Mouse (Mus musculus): ENCODE data around the gene Npc1l1. TPM values are rescaled to one million over a fixed set of nuclear protein-coding genes. Genes with fewer than 3 reads are reported as not detected.

Gene Npc1l1
- not detected in 2 replicates for polyA plus RNA-seq (2012; ENCODE audit: insufficient read depth, low replicate concordance)

- no peak for TF ChIP-seq FLI1 (IDR thresholded peaks at IDR 0.05; ENCODE audit: low read length)
- TF ChIP-seq GATA1 (IDR thresholded peaks at IDR 0.05; ENCODE audit: borderline replicate concordance, low read length) = no peak
- H3K4me1 ChIP-seq = peaks cover 5% of the 10 kb centered on the region
- no peaks in the 10 kb centered on the region for H3K36me3 ChIP-seq (replicated peaks; ENCODE audit: low read length)
- peaks cover 37% of the 10 kb centered on the region for H3K27me3 ChIP-seq (replicated peaks)
- no peak within 1 kb of the TSS for H3K4me3 ChIP-seq (replicated peaks)
- peaks cover 12% of the 10 kb centered on the region for H3K9me3 ChIP-seq
These were observed at the start of gene Npc1l1 for GRCm38 (mm10) chr11:6230012-6230411. Gene Npc1l1 (minus strand): TSS chr11:6230143.

- TF ChIP-seq GATA1 (IDR thresholded peaks at IDR 0.05; ENCODE audit: borderline replicate concordance, low read length) (no peak), FLI1 (IDR thresholded peaks at IDR 0.05; ENCODE audit: low read length) (no peak)
- Histone ChIP-seq H3K27me3 (replicated peaks) (no peaks in the 10 kb centered on the region), H3K36me3 (replicated peaks; ENCODE audit: low read length) (peaks cover 15% of the 10 kb centered on the region), H3K4me1 (peaks cover 29% of the 10 kb centered on the region), H3K9me3 (peaks cover 15% of the 10 kb centered on the region), H3K4me3 (replicated peaks) (no peak overlapping the region)
These were observed 46.5 kb upstream of the Npc1l1 start for GRCm38 (mm10) chr11:6276466-6276865.

GRCm38 (mm10) chr11:6275094-6275484 lies 45.1 kb upstream of the Npc1l1 start:
- no peak for TF ChIP-seq FLI1 (IDR thresholded peaks at IDR 0.05; ENCODE audit: low read length)
- TF ChIP-seq GATA1 (IDR thresholded peaks at IDR 0.05; ENCODE audit: borderline replicate concordance, low read length) = no peak
- peaks cover 26% of the 10 kb centered on the region for H3K36me3 ChIP-seq (replicated peaks; ENCODE audit: low read length)
- H3K9me3 ChIP-seq = peaks cover 5% of the 10 kb centered on the region
- H3K4me3 ChIP-seq (replicated peaks) = peak overlapping the region; percentile 96
- H3K4me1 ChIP-seq = peaks cover 29% of the 10 kb centered on the region
- no peaks in the 10 kb centered on the region for H3K27me3 ChIP-seq (replicated peaks)

GRCm38 (mm10) chr11:6274387-6275093 lies 44.6 kb upstream of the Npc1l1 start, which contains the start of gene Tmed4:
Gene Tmed4 (minus strand): TSS chr11:6274870.
- Histone ChIP-seq H3K4me1 (peaks cover 29% of the 10 kb centered on the region), H3K9me3 (no peaks in the 10 kb centered on the region), H3K4me3 (replicated peaks) (peak within 1 kb of the TSS; percentile 96), H3K36me3 (replicated peaks; ENCODE audit: low read length) (peaks cover 26% of the 10 kb centered on the region), H3K27me3 (replicated peaks) (no peaks in the 10 kb centered on the region)
- no peak for TF ChIP-seq GATA1 (IDR thresholded peaks at IDR 0.05; ENCODE audit: borderline replicate concordance, low read length)
- no peak for TF ChIP-seq FLI1 (IDR thresholded peaks at IDR 0.05; ENCODE audit: low read length)

GRCm38 (mm10) chr11:6273607-6274006 lies 43.7 kb upstream of the Npc1l1 start:
- TF ChIP-seq FLI1 (IDR thresholded peaks at IDR 0.05; ENCODE audit: low read length) (no peak), GATA1 (IDR thresholded peaks at IDR 0.05; ENCODE audit: borderline replicate concordance, low read length) (no peak)
- Histone ChIP-seq H3K4me3 (replicated peaks) (peak overlapping the region; percentile 96), H3K36me3 (replicated peaks; ENCODE audit: low read length) (peaks cover 27% of the 10 kb centered on the region), H3K4me1 (peaks cover 33% of the 10 kb centered on the region), H3K27me3 (replicated peaks) (no peaks in the 10 kb centered on the region), H3K9me3 (no peaks in the 10 kb centered on the region)

GRCm38 (mm10) chr11:6267320-6268254 lies 37.6 kb upstream of the Npc1l1 start, which contains the start of gene Ddx56:
Gene Ddx56 (minus strand): TSS chr11:6267772.
- peak; percentile 92 for TF ChIP-seq GATA1 (IDR thresholded peaks at IDR 0.05; ENCODE audit: borderline replicate concordance, low read length)
- peak; percentile 33; the same call in 1 of the 2 replicates for TF ChIP-seq FLI1 (IDR thresholded peaks at IDR 0.05; ENCODE audit: low read length)
- H3K4me1 ChIP-seq = peaks cover 40% of the 10 kb centered on the region
- H3K9me3 ChIP-seq = no peaks in the 10 kb centered on the region

GRCm38 (mm10) chr11:6266621-6267020 lies 36.7 kb upstream of the Npc1l1 start:
- peaks cover 40% of the 10 kb centered on the region for H3K4me1 ChIP-seq
- no peak for TF ChIP-seq FLI1 (IDR thresholded peaks at IDR 0.05; ENCODE audit: low read length)
- no peak for TF ChIP-seq GATA1 (IDR thresholded peaks at IDR 0.05; ENCODE audit: borderline replicate concordance, low read length)
- H3K9me3 ChIP-seq = no peaks in the 10 kb centered on the region

More at GRCm38 (mm10) chr11:6267320-6268254, 37.6 kb upstream of the Npc1l1 start, which contains the start of gene Ddx56:
- Histone ChIP-seq H3K4me3 (replicated peaks) (peak within 1 kb of the TSS; percentile 100), H3K36me3 (replicated peaks; ENCODE audit: low read length) (peaks cover 62% of the 10 kb centered on the region), H3K27me3 (replicated peaks) (no peaks in the 10 kb centered on the region)

GRCm38 (mm10) chr11:6261434-6262082 lies 31.6 kb upstream of the Npc1l1 start:
- TF ChIP-seq GATA1 (IDR thresholded peaks at IDR 0.05; ENCODE audit: borderline replicate concordance, low read length) = no peak
- no peak for TF ChIP-seq FLI1 (IDR thresholded peaks at IDR 0.05; ENCODE audit: low read length)
- H3K4me1 ChIP-seq = peaks cover 35% of the 10 kb centered on the region
- no peaks in the 10 kb centered on the region for H3K27me3 ChIP-seq (replicated peaks)

More at GRCm38 (mm10) chr11:6266621-6267020, 36.7 kb upstream of the Npc1l1 start:
- no peaks in the 10 kb centered on the region for H3K27me3 ChIP-seq (replicated peaks)
- H3K4me3 ChIP-seq (replicated peaks) = peak overlapping the region; percentile 100
- H3K36me3 ChIP-seq (replicated peaks; ENCODE audit: low read length) = peaks cover 65% of the 10 kb centered on the region

GRCm38 (mm10) chr11:6259413-6259812 lies 29.5 kb upstream of the Npc1l1 start:
- Histone ChIP-seq H3K36me3 (replicated peaks; ENCODE audit: low read length) (peaks cover 80% of the 10 kb centered on the region), H3K9me3 (no peaks in the 10 kb centered on the region), H3K4me3 (replicated peaks) (no peak overlapping the region), H3K4me1 (peaks cover 21% of the 10 kb centered on the region), H3K27me3 (replicated peaks) (no peaks in the 10 kb centered on the region)
- TF ChIP-seq FLI1 (IDR thresholded peaks at IDR 0.05; ENCODE audit: low read length) = no peak

More at GRCm38 (mm10) chr11:6261434-6262082, 31.6 kb upstream of the Npc1l1 start:
- Histone ChIP-seq H3K36me3 (replicated peaks; ENCODE audit: low read length) (peaks cover 100% of the 10 kb centered on the region), H3K4me3 (replicated peaks) (no peak overlapping the region), H3K9me3 (no peaks in the 10 kb centered on the region)
